Mouse (Mus musculus): Measurements from ENCODE around the gene Ehd4. TPM values are rescaled to one million over a fixed set of nuclear protein-coding genes. Genes with fewer than 3 reads are reported as not detected.

The Ehd4 gene
- polyA plus RNA-seq, 1 experiment from 2014 or later = 11.9 TPM

- Histone ChIP-seq H3K9me3 (ENCODE audit: control insufficient read depth, low read length) (no peaks in the 10 kb centered on the region), H3K4me3 (replicated peaks; ENCODE audit: low read depth, low read length) (no peak overlapping the region), H3K4me1 (ENCODE audit: control insufficient read depth, insufficient read depth, low read length) (no peaks in the 10 kb centered on the region), H3K9ac (replicated peaks; ENCODE audit: low read length) (no peak overlapping the region), H3K36me3 (ENCODE audit: control insufficient read depth, insufficient read depth, low read length) (no peaks in the 10 kb centered on the region), H3K4me2 (ENCODE audit: low read length) (no peak overlapping the region), H3K27me3 (ENCODE audit: control insufficient read depth, insufficient read depth, low read length) (no peaks in the 10 kb centered on the region), H3K27ac (replicated peaks; ENCODE audit: low read depth, low read length) (no peak overlapping the region)
- WGBS = 65% methylated on average over 4 of the region's 4 CpGs
- ATAC-seq (ENCODE audit: low FRiP score, low TSS enrichment) (no peak), DNase-seq (no peak)
These were observed 42.8 kb downstream of the Ehd4 start for GRCm38 (mm10) chr2:120111596-120111995.

DNA sequence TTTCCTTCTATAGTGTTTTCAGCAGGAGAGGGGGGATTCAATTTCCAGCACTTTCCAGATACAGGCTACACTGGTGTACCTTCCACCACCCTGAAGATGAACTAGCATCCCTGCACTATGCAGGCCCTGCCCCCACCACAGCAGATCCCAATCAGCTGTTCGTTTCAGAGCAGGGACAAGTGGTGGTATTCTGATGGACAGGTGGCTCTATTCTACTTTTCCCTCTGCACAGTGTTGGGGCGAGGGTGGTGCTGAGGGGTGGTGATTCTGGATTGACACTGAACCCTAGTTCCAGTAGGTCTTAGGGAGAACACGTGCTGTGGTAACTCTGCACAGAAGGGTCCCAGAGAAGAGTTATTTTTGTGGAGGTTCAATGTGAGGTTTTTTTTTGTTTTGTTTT lies 43.2 kb downstream of the Ehd4 start:
- Histone ChIP-seq H3K36me3 (ENCODE audit: control insufficient read depth, insufficient read depth, low read length) (no peaks in the 10 kb centered on the region), H3K9me3 (ENCODE audit: control insufficient read depth, low read length) (no peaks in the 10 kb centered on the region), H3K4me1 (ENCODE audit: control insufficient read depth, insufficient read depth, low read length) (no peaks in the 10 kb centered on the region), H3K4me3 (replicated peaks; ENCODE audit: low read depth, low read length) (no peak overlapping the region), H3K4me2 (ENCODE audit: low read length) (no peak overlapping the region), H3K27me3 (ENCODE audit: control insufficient read depth, insufficient read depth, low read length) (no peaks in the 10 kb centered on the region), H3K27ac (replicated peaks; ENCODE audit: low read depth, low read length) (no peak overlapping the region), H3K9ac (replicated peaks; ENCODE audit: low read length) (no peak overlapping the region)
- no peak for ATAC-seq (ENCODE audit: low FRiP score, low TSS enrichment)
- WGBS = 71% methylated on average over 3 of the region's 3 CpGs
- no peak for DNase-seq

DNA sequence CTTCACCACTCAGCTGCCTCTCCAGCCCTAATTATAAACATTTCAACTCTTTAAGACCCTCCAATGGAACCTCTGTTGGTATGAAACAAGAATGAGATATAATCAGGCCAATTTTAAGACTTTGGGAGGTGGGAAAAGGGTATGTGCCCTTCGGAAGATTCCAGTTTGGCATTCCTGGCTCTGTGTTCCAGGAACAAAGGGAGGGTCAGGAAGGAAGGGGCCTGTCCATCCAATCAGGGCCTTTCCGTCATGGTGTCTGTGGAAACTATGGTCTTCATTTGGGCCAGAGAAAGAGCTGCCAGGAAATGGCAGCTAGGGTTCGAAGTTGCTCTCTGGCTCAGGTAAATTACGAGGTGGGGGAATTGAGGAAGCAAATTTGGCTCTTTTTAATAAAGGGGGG lies 46.3 kb downstream of the Ehd4 start:
- no peak for ATAC-seq (ENCODE audit: low FRiP score, low TSS enrichment)
- Histone ChIP-seq H3K27me3 (ENCODE audit: control insufficient read depth, insufficient read depth, low read length) (no peaks in the 10 kb centered on the region), H3K36me3 (ENCODE audit: control insufficient read depth, insufficient read depth, low read length) (no peaks in the 10 kb centered on the region), H3K4me1 (ENCODE audit: control insufficient read depth, insufficient read depth, low read length) (no peaks in the 10 kb centered on the region), H3K4me3 (replicated peaks; ENCODE audit: low read depth, low read length) (no peak overlapping the region), H3K9me3 (ENCODE audit: control insufficient read depth, low read length) (no peaks in the 10 kb centered on the region), H3K4me2 (ENCODE audit: low read length) (no peak overlapping the region), H3K9ac (replicated peaks; ENCODE audit: low read length) (no peak overlapping the region), H3K27ac (replicated peaks; ENCODE audit: low read depth, low read length) (no peak overlapping the region)
- 90% methylated on average over 4 of the region's 4 CpGs for WGBS
- DNase-seq = no peak

GRCm38 (mm10) chr2:120107446-120107845 lies 47.0 kb downstream of the Ehd4 start:
- no peaks in the 10 kb centered on the region for H3K36me3 ChIP-seq (ENCODE audit: control insufficient read depth, insufficient read depth, low read length)
- no peak overlapping the region for H3K4me3 ChIP-seq (replicated peaks; ENCODE audit: low read depth, low read length)
- no peaks in the 10 kb centered on the region for H3K9me3 ChIP-seq (ENCODE audit: control insufficient read depth, low read length)
- no peaks in the 10 kb centered on the region for H3K27me3 ChIP-seq (ENCODE audit: control insufficient read depth, insufficient read depth, low read length)
- DNase-seq (no peak), ATAC-seq (ENCODE audit: low FRiP score, low TSS enrichment) (no peak)
- no peak overlapping the region for H3K4me2 ChIP-seq (ENCODE audit: low read length)
- H3K27ac ChIP-seq (replicated peaks; ENCODE audit: low read depth, low read length) = no peak overlapping the region
- no peak overlapping the region for H3K9ac ChIP-seq (replicated peaks; ENCODE audit: low read length)
- WGBS = 81% methylated on average over 2 of the region's 2 CpGs
- no peaks in the 10 kb centered on the region for H3K4me1 ChIP-seq (ENCODE audit: control insufficient read depth, insufficient read depth, low read length)

GRCm38 (mm10) chr2:120106397-120106973 lies 47.9 kb downstream of the Ehd4 start:
- no peak overlapping the region for H3K4me2 ChIP-seq (ENCODE audit: low read length)
- no peaks in the 10 kb centered on the region for H3K9me3 ChIP-seq (ENCODE audit: control insufficient read depth, low read length)
- no peak overlapping the region for H3K9ac ChIP-seq (replicated peaks; ENCODE audit: low read length)
- no peak overlapping the region for H3K27ac ChIP-seq (replicated peaks; ENCODE audit: low read depth, low read length)
- no peaks in the 10 kb centered on the region for H3K27me3 ChIP-seq (ENCODE audit: control insufficient read depth, insufficient read depth, low read length)
- no peaks in the 10 kb centered on the region for H3K4me1 ChIP-seq (ENCODE audit: control insufficient read depth, insufficient read depth, low read length)
- no peak overlapping the region for H3K4me3 ChIP-seq (replicated peaks; ENCODE audit: low read depth, low read length)
- WGBS = 87% methylated on average over 8 of the region's 8 CpGs
- ATAC-seq (ENCODE audit: low FRiP score, low TSS enrichment) (no peak), DNase-seq (no peak)
- no peaks in the 10 kb centered on the region for H3K36me3 ChIP-seq (ENCODE audit: control insufficient read depth, insufficient read depth, low read length)

- Histone ChIP-seq H3K36me3 (ENCODE audit: control insufficient read depth, insufficient read depth, low read length) (no peaks in the 10 kb centered on the region), H3K27me3 (ENCODE audit: control insufficient read depth, insufficient read depth, low read length) (no peaks in the 10 kb centered on the region), H3K9me3 (ENCODE audit: control insufficient read depth, low read length) (no peaks in the 10 kb centered on the region), H3K4me1 (ENCODE audit: control insufficient read depth, insufficient read depth, low read length) (no peaks in the 10 kb centered on the region), H3K9ac (replicated peaks; ENCODE audit: low read length) (no peak overlapping the region), H3K27ac (replicated peaks; ENCODE audit: low read depth, low read length) (no peak overlapping the region), H3K4me2 (ENCODE audit: low read length) (no peak overlapping the region), H3K4me3 (replicated peaks; ENCODE audit: low read depth, low read length) (no peak overlapping the region)
- 76% methylated on average over 3 of the region's 3 CpGs for WGBS
- DNase-seq (no peak), ATAC-seq (ENCODE audit: low FRiP score, low TSS enrichment) (no peak)
These were observed 48.5 kb downstream of the Ehd4 start for GRCm38 (mm10) chr2:120105861-120106260.

DNA sequence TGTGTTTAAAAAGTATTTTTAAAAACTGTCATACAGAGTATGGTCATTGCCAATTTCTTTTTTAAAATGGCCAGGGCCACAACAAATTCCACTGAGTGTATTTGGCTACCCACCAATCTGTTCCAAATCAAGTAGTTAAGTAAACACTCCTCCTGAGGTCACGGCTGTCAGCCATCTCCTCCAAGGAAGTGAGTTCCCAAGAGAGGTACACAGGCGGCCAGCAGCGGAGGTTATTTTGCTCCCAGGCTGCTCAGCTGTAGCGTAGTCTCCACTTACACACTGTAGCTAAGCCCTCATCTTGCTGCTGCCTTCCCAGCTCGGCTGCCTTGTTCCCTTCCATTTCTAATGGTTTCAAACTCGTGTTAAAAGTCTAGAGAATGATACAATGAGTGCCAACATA lies 51.5 kb downstream of the Ehd4 start:
- Histone ChIP-seq H3K36me3 (ENCODE audit: control insufficient read depth, insufficient read depth, low read length) (no peaks in the 10 kb centered on the region), H3K4me3 (replicated peaks; ENCODE audit: low read depth, low read length) (no peak overlapping the region), H3K4me2 (ENCODE audit: low read length) (no peak overlapping the region), H3K27ac (replicated peaks; ENCODE audit: low read depth, low read length) (no peak overlapping the region), H3K9me3 (ENCODE audit: control insufficient read depth, low read length) (no peaks in the 10 kb centered on the region), H3K9ac (replicated peaks; ENCODE audit: low read length) (no peak overlapping the region), H3K27me3 (ENCODE audit: control insufficient read depth, insufficient read depth, low read length) (no peaks in the 10 kb centered on the region), H3K4me1 (ENCODE audit: control insufficient read depth, insufficient read depth, low read length) (no peaks in the 10 kb centered on the region)
- no peak for ATAC-seq (ENCODE audit: low FRiP score, low TSS enrichment)
- WGBS = 70% methylated on average over 6 of the region's 6 CpGs
- DNase-seq = no peak

- Histone ChIP-seq H3K4me2 (ENCODE audit: low read length) (no peak overlapping the region), H3K9ac (replicated peaks; ENCODE audit: low read length) (no peak overlapping the region), H3K4me3 (replicated peaks; ENCODE audit: low read depth, low read length) (no peak overlapping the region), H3K27me3 (ENCODE audit: control insufficient read depth, insufficient read depth, low read length) (no peaks in the 10 kb centered on the region), H3K4me1 (ENCODE audit: control insufficient read depth, insufficient read depth, low read length) (no peaks in the 10 kb centered on the region), H3K9me3 (ENCODE audit: control insufficient read depth, low read length) (no peaks in the 10 kb centered on the region), H3K36me3 (ENCODE audit: control insufficient read depth, insufficient read depth, low read length) (no peaks in the 10 kb centered on the region), H3K27ac (replicated peaks; ENCODE audit: low read depth, low read length) (no peak overlapping the region)
- WGBS = 62% methylated on average over 2 of the region's 2 CpGs
- DNase-seq (no peak), ATAC-seq (ENCODE audit: low FRiP score, low TSS enrichment) (no peak)
These were observed 52.0 kb downstream of the Ehd4 start for GRCm38 (mm10) chr2:120102450-120102849.

- H3K36me3 ChIP-seq (ENCODE audit: control insufficient read depth, insufficient read depth, low read length) = no peaks in the 10 kb centered on the region
- no peak overlapping the region for H3K4me3 ChIP-seq (replicated peaks; ENCODE audit: low read depth, low read length)
- no peaks in the 10 kb centered on the region for H3K27me3 ChIP-seq (ENCODE audit: control insufficient read depth, insufficient read depth, low read length)
- no peak overlapping the region for H3K27ac ChIP-seq (replicated peaks; ENCODE audit: low read depth, low read length)
- no peak overlapping the region for H3K4me2 ChIP-seq (ENCODE audit: low read length)
- no peaks in the 10 kb centered on the region for H3K9me3 ChIP-seq (ENCODE audit: control insufficient read depth, low read length)
- DNase-seq = no peak
- no peak for ATAC-seq (ENCODE audit: low FRiP score, low TSS enrichment)
- WGBS = 96% methylated on average over 11 of the region's 11 CpGs
- H3K4me1 ChIP-seq (ENCODE audit: control insufficient read depth, insufficient read depth, low read length) = no peaks in the 10 kb centered on the region
- no peak overlapping the region for H3K9ac ChIP-seq (replicated peaks; ENCODE audit: low read length)
These were observed 52.4 kb downstream of the Ehd4 start for GRCm38 (mm10) chr2:120101961-120102360.

Measured in midbrain, embryonic 14.5 days (tissue).